Mouse (Mus musculus): ENCODE data around the gene Gm10320. TPM values are rescaled to one million over a fixed set of nuclear protein-coding genes. Genes with fewer than 3 reads are reported as not detected.

The Gm10320 gene
- polyA plus RNA-seq, 1 experiment from 2014 or later = 8.0 TPM

- no peak overlapping the region for H3K4me3 ChIP-seq (replicated peaks)
- peak overlapping the region; percentile 24; the same call in 1 of the 2 replicates for H3K4me2 ChIP-seq
- no peak overlapping the region for H3K27ac ChIP-seq
- no peaks in the 10 kb centered on the region for H3K9me3 ChIP-seq
- no peaks in the 10 kb centered on the region for H3K36me3 ChIP-seq
- H3K4me1 ChIP-seq = no peaks in the 10 kb centered on the region
- no peak overlapping the region for H3K9ac ChIP-seq
- ATAC-seq (ENCODE audit: insufficient read depth, low FRiP score, low read depth) = 0 out of 2 replicates have a peak, but pooled peaks have one; percentile 50
- no peaks in the 10 kb centered on the region for H3K27me3 ChIP-seq (replicated peaks)
- WGBS = 17% methylated on average over 11 of the region's 11 CpGs
Observed at GRCm38 (mm10) chr13:98518341-98518740, 26.5 kb upstream of the Gm10320 start.

- Histone ChIP-seq H3K27ac (no peak overlapping the region), H3K27me3 (replicated peaks) (no peaks in the 10 kb centered on the region), H3K4me1 (no peaks in the 10 kb centered on the region), H3K4me3 (replicated peaks) (no peak overlapping the region), H3K4me2 (no peak overlapping the region), H3K36me3 (no peaks in the 10 kb centered on the region), H3K9me3 (no peaks in the 10 kb centered on the region), H3K9ac (no peak overlapping the region)
- ATAC-seq (ENCODE audit: insufficient read depth, low FRiP score, low read depth) = no peak
- 37% methylated on average over 5 of the region's 5 CpGs for whole genome bisulfite sequencing
Observed at GRCm38 (mm10) chr13:98517666-98518065, 25.9 kb upstream of the Gm10320 start.

DNA sequence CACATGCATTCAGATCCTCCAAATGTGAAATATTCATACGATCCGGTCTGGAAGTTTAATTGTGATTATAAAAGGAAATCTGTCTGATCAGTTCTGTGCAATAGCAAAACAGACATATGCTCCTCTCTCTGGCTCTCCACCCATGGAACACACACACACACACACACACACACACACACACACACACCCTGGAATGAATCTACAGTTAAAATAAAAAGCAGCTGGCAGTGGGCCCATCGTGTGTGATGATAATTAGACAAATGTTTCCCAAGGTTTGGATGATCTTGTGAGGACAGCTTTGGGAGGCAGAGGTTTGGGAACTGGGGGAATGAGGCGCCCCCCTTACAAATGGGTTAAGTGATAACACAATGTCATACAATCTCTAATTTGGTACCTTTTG is 25.2 kb upstream of the Gm10320 start:
- Histone ChIP-seq H3K9me3 (no peaks in the 10 kb centered on the region), H3K4me1 (no peaks in the 10 kb centered on the region), H3K27ac (no peak overlapping the region), H3K4me3 (replicated peaks) (no peak overlapping the region), H3K9ac (no peak overlapping the region), H3K27me3 (replicated peaks) (no peaks in the 10 kb centered on the region), H3K36me3 (no peaks in the 10 kb centered on the region), H3K4me2 (no peak overlapping the region)
- ATAC-seq (ENCODE audit: insufficient read depth, low FRiP score, low read depth) = no peak
- 76% methylated on average over 4 of the region's 4 CpGs for WGBS

- H3K27me3 ChIP-seq (replicated peaks) = peaks cover 10% of the 10 kb centered on the region
- no peaks in the 10 kb centered on the region for H3K4me1 ChIP-seq
Observed at GRCm38 (mm10) chr13:98512066-98512465, 20.3 kb upstream of the Gm10320 start.

DNA sequence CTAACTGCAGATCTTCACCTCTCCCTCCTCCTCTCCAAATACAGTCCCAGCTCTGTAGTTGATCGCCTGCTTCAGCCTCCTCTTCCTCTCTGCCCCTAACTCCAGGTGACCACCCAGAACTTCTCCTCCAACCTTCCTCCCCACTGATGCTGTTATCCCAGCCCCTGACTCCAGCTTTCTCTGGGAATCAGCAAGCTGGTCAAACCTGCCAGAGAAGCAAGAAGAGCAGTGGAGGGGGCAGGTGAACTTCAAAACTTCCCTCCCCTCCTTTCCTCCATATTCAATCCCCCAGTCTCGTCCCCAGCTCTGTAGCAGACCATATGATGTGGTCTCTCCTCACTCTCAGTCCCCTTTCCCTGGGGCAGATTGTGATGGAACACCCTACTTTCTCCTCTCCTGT is 15.9 kb upstream of the Gm10320 start:
- H3K27ac ChIP-seq = no peak overlapping the region
- H3K4me3 ChIP-seq (replicated peaks) = no peak overlapping the region
- ATAC-seq (ENCODE audit: insufficient read depth, low FRiP score, low read depth) = no peak
- no peaks in the 10 kb centered on the region for H3K9me3 ChIP-seq
- no peak overlapping the region for H3K4me2 ChIP-seq
- peaks cover 46% of the 10 kb centered on the region for H3K27me3 ChIP-seq (replicated peaks)
- H3K4me1 ChIP-seq = peaks cover 16% of the 10 kb centered on the region
- H3K36me3 ChIP-seq = no peaks in the 10 kb centered on the region
- no peak overlapping the region for H3K9ac ChIP-seq
- 54% methylated on average over 2 of the region's 2 CpGs for WGBS

More at GRCm38 (mm10) chr13:98512066-98512465, 20.3 kb upstream of the Gm10320 start:
- Histone ChIP-seq H3K36me3 (no peaks in the 10 kb centered on the region), H3K9ac (no peak overlapping the region), H3K4me2 (no peak overlapping the region), H3K27ac (no peak overlapping the region), H3K4me3 (replicated peaks) (no peak overlapping the region), H3K9me3 (no peaks in the 10 kb centered on the region)
- 72% methylated on average over 4 of the region's 4 CpGs for WGBS
- no peak for ATAC-seq (ENCODE audit: insufficient read depth, low FRiP score, low read depth)

DNA sequence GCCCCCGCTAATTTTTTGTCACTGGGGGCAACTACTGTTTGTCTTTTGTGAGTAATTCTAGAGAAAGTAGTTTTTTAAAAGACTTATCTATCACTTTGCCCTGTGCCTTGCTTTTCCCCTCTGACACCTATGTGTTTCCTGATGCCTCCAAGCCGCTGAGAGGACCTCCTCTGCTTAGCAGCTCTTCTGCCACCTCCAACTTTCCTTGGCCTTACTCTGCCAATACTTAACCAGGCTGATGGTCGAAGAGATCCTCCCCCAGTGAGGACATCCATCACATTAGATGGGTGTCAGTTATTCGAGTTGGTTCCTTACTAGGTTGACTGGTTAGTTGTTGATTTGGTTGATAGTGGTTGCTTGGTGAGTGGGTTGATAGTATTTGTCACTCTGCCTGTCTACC is 14.7 kb upstream of the Gm10320 start:
- Histone ChIP-seq H3K27me3 (replicated peaks) (peaks cover 58% of the 10 kb centered on the region), H3K4me3 (replicated peaks) (no peak overlapping the region), H3K9ac (no peak overlapping the region), H3K4me2 (no peak overlapping the region), H3K27ac (no peak overlapping the region), H3K4me1 (peaks cover 19% of the 10 kb centered on the region), H3K9me3 (no peaks in the 10 kb centered on the region), H3K36me3 (no peaks in the 10 kb centered on the region)
- no peak for ATAC-seq (ENCODE audit: insufficient read depth, low FRiP score, low read depth)
- 14% methylated on average over 4 of the region's 4 CpGs for WGBS

GRCm38 (mm10) chr13:98505989-98506388 is 14.2 kb upstream of the Gm10320 start:
- ATAC-seq (ENCODE audit: insufficient read depth, low FRiP score, low read depth) = no peak
- Histone ChIP-seq H3K36me3 (no peaks in the 10 kb centered on the region), H3K9ac (no peak overlapping the region), H3K9me3 (no peaks in the 10 kb centered on the region), H3K27ac (no peak overlapping the region), H3K4me3 (replicated peaks) (no peak overlapping the region), H3K4me1 (peaks cover 19% of the 10 kb centered on the region), H3K4me2 (no peak overlapping the region), H3K27me3 (replicated peaks) (peaks cover 63% of the 10 kb centered on the region)
- 42% methylated on average over 6 of the region's 6 CpGs for WGBS

DNA sequence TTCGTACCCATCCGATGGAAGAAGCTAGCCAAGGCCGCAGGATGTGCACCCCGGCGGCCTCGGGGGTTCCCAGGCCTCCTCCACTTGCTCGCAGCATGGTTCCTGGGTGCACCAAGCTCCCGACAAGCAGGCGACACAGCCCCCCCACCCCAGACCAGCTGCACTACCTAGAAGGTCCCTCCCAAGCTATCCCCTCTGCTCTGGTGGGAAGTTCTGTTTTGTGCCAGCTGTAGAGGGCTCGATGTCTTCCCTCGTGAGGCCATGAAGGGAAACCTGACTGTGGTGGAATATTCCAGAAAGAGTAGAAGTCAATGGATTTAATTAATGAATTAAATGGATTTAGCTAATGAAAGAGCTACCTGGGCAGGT is 13.7 kb upstream of the Gm10320 start:
- no peak overlapping the region for H3K4me2 ChIP-seq
- H3K4me3 ChIP-seq (replicated peaks) = no peak overlapping the region
- H3K27me3 ChIP-seq (replicated peaks) = peaks cover 68% of the 10 kb centered on the region
- no peak for ATAC-seq (ENCODE audit: insufficient read depth, low FRiP score, low read depth)
- no peak overlapping the region for H3K27ac ChIP-seq
- no peak overlapping the region for H3K9ac ChIP-seq
- peaks cover 19% of the 10 kb centered on the region for H3K4me1 ChIP-seq
- WGBS = 14% methylated on average over 11 of the region's 11 CpGs
- H3K9me3 ChIP-seq = no peaks in the 10 kb centered on the region
- no peaks in the 10 kb centered on the region for H3K36me3 ChIP-seq

GRCm38 (mm10) chr13:98504661-98505488 is 13.1 kb upstream of the Gm10320 start:
- Histone ChIP-seq H3K27ac (no peak overlapping the region), H3K9me3 (no peaks in the 10 kb centered on the region), H3K27me3 (replicated peaks) (peaks cover 74% of the 10 kb centered on the region), H3K9ac (no peak overlapping the region), H3K4me3 (replicated peaks) (peak overlapping the region; percentile 30), H3K4me1 (peaks cover 19% of the 10 kb centered on the region), H3K4me2 (peak overlapping the region; percentile 63), H3K36me3 (no peaks in the 10 kb centered on the region)
- ATAC-seq (ENCODE audit: insufficient read depth, low FRiP score, low read depth) = peak; percentile 56; the same call in 1 of the 2 replicates
- under 1% methylated on average over 45 of the region's 51 CpGs for WGBS

DNA sequence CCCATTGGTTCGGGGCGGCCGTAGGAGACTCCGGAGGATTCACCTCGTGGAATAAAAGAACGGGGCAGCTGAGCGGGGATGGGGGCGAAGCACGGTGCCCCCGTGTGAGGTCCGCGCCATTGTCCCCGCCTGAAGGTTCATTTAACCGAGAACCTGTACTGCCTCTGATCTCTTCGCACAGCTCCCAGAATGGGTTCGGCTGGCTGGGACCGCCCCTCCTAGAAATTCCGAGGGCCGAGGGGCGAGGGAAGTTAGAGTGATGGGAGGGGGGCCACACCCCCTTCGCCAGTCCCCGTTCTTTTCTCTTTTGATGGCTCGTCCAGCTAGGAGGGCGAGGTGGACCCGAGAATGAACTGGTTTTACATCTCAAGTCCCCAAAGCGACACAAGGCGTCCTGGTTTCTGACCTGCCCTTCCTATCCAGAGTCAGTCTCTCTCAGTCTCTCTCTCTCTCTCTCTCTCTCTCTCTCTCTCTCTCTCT is 12.4 kb upstream of the Gm10320 start:
- Histone ChIP-seq H3K36me3 (no peaks in the 10 kb centered on the region), H3K27me3 (replicated peaks) (peaks cover 78% of the 10 kb centered on the region), H3K9me3 (no peaks in the 10 kb centered on the region), H3K4me3 (replicated peaks) (peak overlapping the region; percentile 30), H3K4me1 (peaks cover 19% of the 10 kb centered on the region), H3K27ac (no peak overlapping the region), H3K9ac (no peak overlapping the region), H3K4me2 (peak overlapping the region; percentile 63)
- under 1% methylated on average over 27 of the region's 27 CpGs for WGBS
- no peak for ATAC-seq (ENCODE audit: insufficient read depth, low FRiP score, low read depth)

DNA sequence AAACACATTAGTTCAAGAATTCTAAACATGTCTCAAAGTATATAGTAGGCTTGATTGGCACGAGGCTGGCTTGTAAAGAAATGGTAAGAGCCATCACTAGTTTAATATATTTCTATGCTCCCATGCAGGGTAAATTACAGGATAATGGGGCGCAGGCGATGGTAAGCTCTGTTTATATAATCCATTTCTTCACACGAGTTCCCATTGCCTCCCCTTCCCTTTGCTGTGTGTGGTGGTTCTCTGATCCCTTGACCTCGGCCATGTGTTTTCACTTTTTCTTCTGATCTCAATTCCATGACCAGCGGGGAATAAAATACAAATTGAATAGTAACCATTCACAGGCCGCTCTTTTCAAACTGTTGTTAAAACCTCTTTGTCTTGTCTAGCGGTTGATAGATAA is 11.8 kb upstream of the Gm10320 start:
- no peaks in the 10 kb centered on the region for H3K9me3 ChIP-seq
- no peak overlapping the region for H3K4me3 ChIP-seq (replicated peaks)
- H3K27ac ChIP-seq = no peak overlapping the region
- H3K9ac ChIP-seq = no peak overlapping the region
- peaks cover 85% of the 10 kb centered on the region for H3K27me3 ChIP-seq (replicated peaks)
- H3K4me2 ChIP-seq = no peak overlapping the region; the same call in 1 of the 2 replicates
- H3K36me3 ChIP-seq = no peaks in the 10 kb centered on the region
- WGBS = 2% methylated on average over 8 of the region's 8 CpGs
- peaks cover 19% of the 10 kb centered on the region for H3K4me1 ChIP-seq
- no peak for ATAC-seq (ENCODE audit: insufficient read depth, low FRiP score, low read depth)

- Histone ChIP-seq H3K27me3 (replicated peaks) (peaks cover 87% of the 10 kb centered on the region), H3K27ac (no peak overlapping the region), H3K36me3 (no peaks in the 10 kb centered on the region), H3K9me3 (no peaks in the 10 kb centered on the region), H3K9ac (no peak overlapping the region), H3K4me3 (replicated peaks) (peak overlapping the region; percentile 15; the same call in 1 of the 2 replicates), H3K4me1 (peaks cover 19% of the 10 kb centered on the region), H3K4me2 (peak overlapping the region; percentile 43; the same call in 1 of the 2 replicates)
- no peak for ATAC-seq (ENCODE audit: insufficient read depth, low FRiP score, low read depth)
- WGBS = 3% methylated on average over 27 of the region's 27 CpGs
Observed at GRCm38 (mm10) chr13:98502813-98503341, 11.1 kb upstream of the Gm10320 start.
